Mouse (Mus musculus): ENCODE data around the gene Atat1. TPM values are rescaled to one million over a fixed set of nuclear protein-coding genes. Genes with fewer than 3 reads are reported as not detected.

Gene Atat1
- polyA plus RNA-seq, 1 experiment: 22.7 TPM

- Histone ChIP-seq H3K4me1 (ENCODE audit: control insufficient read depth, insufficient read depth, low read length) (peaks cover 6% of the 10 kb centered on the region), H3K4me3 (ENCODE audit: insufficient read depth, low read length) (peak within 1 kb of the TSS; percentile 90), H3K27ac (ENCODE audit: insufficient read depth, low read depth, low read length) (peak within 1 kb of the TSS; percentile 62)
- TF ChIP-seq POLR2A (IDR thresholded peaks at IDR 0.05; ENCODE audit: borderline replicate concordance, low read depth, low read length) (no peak), CTCF (IDR thresholded peaks at IDR 0.05; ENCODE audit: low read depth, low read length) (0 out of 2 replicates have a peak, but pooled peaks have one; percentile 24)
These were observed 30.4 kb downstream of the Atat1 start, which contains the start of gene Dhx16 for GRCm38 (mm10) chr17:35879245-35880057. Gene Dhx16 (plus strand): TSS chr17:35879819.

GRCm38 (mm10) chr17:35874721-35875120, 35.2 kb downstream of the Atat1 start:
- peaks cover 14% of the 10 kb centered on the region for H3K4me1 ChIP-seq (ENCODE audit: control insufficient read depth, insufficient read depth, low read length)
- TF ChIP-seq POLR2A (IDR thresholded peaks at IDR 0.05; ENCODE audit: borderline replicate concordance, low read depth, low read length): no peak
- no peak for TF ChIP-seq CTCF (IDR thresholded peaks at IDR 0.05; ENCODE audit: low read depth, low read length)
- no peak overlapping the region for H3K4me3 ChIP-seq (ENCODE audit: insufficient read depth, low read length)
- H3K27ac ChIP-seq (ENCODE audit: insufficient read depth, low read depth, low read length): no peak overlapping the region

DNA sequence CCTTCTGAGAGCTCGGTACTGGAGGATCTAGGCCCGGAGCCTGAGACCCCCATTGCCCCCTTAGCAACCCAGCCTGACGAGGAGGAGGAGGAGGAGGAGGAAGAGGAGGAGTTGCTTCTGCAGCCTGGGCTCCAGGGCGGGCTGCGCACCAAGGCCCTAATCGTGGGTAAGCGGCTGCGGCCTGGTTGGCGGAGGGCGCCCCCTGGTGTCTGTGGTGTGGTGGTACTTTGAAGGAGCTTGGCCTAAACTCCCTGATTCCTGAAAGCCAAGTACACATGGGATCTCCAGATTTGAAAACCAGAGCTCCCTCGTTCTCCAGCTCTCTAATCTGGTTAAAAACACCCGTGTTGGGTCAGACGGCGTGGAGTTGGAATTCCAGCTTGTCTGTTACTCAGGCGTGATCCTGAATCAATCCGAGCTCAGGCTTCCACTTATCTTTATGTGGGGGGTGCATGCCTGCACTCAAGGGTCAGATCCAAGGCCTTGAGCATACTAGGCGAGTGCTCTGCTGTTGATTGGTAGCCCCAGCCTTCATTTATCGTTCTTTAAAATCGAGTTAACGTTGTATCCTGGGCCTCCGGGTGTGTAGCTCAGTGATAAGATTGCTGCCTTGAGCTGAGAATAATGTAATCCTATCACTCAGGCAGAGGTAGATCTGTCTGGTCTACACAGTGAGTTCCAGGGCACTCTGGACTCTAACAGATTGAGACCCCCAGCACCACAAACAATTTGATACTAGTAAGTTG, 35.9 kb downstream of the Atat1 start:
- H3K4me3 ChIP-seq (ENCODE audit: insufficient read depth, low read length): peak overlapping the region; percentile 21
- peak overlapping the region; percentile 2; the same call in 1 of the 2 replicates for H3K27ac ChIP-seq (ENCODE audit: insufficient read depth, low read depth, low read length)
- peaks cover 14% of the 10 kb centered on the region for H3K4me1 ChIP-seq (ENCODE audit: control insufficient read depth, insufficient read depth, low read length)
- TF ChIP-seq CTCF (IDR thresholded peaks at IDR 0.05; ENCODE audit: low read depth, low read length): peak; percentile 77; the same call in 1 of the 2 replicates
- no peak for TF ChIP-seq POLR2A (IDR thresholded peaks at IDR 0.05; ENCODE audit: borderline replicate concordance, low read depth, low read length)

- TF ChIP-seq CTCF (IDR thresholded peaks at IDR 0.05; ENCODE audit: low read depth, low read length): 0 out of 2 replicates have a peak, but pooled peaks have one; percentile 30
- TF ChIP-seq POLR2A (IDR thresholded peaks at IDR 0.05; ENCODE audit: borderline replicate concordance, low read depth, low read length): no peak
- Histone ChIP-seq H3K4me3 (ENCODE audit: insufficient read depth, low read length) (peak overlapping the region; percentile 98), H3K27ac (ENCODE audit: insufficient read depth, low read depth, low read length) (peak overlapping the region; percentile 99), H3K4me1 (ENCODE audit: control insufficient read depth, insufficient read depth, low read length) (peaks cover 14% of the 10 kb centered on the region)
These were observed 38.8 kb downstream of the Atat1 start for GRCm38 (mm10) chr17:35870884-35871696.

DNA sequence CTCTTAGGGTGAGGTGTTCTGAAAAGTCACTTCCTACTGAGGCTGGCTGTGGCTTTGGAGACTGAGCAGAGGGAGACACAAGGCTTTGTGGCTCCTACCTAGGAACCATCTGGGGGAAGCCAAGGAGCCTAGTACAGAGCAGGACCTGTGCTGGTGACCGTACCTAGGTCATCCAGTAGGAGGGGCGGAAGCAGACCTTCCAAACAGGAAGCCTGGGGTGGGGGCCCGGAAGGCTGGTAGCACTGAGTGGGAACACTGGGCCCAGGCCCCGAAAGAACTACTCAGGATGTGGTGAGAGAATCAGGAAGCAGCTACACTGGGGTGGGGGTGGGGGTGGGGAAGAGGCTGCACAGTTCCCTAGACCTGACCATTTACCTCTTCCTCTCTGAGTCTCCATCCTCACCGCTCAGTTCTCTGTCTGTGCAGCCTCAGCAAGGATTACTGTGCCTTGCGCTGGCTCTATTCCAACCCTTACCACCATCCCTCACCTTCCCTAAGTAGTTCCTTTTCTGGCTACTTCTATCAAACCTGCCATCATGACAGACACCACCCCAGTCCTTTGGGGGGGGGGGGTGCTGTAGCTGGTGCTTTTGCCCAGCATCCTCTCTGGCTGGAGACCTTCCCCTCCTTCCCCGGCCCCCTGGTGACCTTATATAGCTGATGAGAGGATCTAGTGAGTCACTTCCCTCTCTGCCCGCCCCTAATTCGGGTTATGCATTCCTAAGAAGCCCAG, 39.6 kb downstream of the Atat1 start:
- H3K4me3 ChIP-seq (ENCODE audit: insufficient read depth, low read length): peak overlapping the region; percentile 98
- peak overlapping the region; percentile 99 for H3K27ac ChIP-seq (ENCODE audit: insufficient read depth, low read depth, low read length)
- peaks cover 14% of the 10 kb centered on the region for H3K4me1 ChIP-seq (ENCODE audit: control insufficient read depth, insufficient read depth, low read length)
- TF ChIP-seq POLR2A (IDR thresholded peaks at IDR 0.05; ENCODE audit: borderline replicate concordance, low read depth, low read length) (no peak), CTCF (IDR thresholded peaks at IDR 0.05; ENCODE audit: low read depth, low read length) (0 out of 2 replicates have a peak, but pooled peaks have one; percentile 7)

DNA sequence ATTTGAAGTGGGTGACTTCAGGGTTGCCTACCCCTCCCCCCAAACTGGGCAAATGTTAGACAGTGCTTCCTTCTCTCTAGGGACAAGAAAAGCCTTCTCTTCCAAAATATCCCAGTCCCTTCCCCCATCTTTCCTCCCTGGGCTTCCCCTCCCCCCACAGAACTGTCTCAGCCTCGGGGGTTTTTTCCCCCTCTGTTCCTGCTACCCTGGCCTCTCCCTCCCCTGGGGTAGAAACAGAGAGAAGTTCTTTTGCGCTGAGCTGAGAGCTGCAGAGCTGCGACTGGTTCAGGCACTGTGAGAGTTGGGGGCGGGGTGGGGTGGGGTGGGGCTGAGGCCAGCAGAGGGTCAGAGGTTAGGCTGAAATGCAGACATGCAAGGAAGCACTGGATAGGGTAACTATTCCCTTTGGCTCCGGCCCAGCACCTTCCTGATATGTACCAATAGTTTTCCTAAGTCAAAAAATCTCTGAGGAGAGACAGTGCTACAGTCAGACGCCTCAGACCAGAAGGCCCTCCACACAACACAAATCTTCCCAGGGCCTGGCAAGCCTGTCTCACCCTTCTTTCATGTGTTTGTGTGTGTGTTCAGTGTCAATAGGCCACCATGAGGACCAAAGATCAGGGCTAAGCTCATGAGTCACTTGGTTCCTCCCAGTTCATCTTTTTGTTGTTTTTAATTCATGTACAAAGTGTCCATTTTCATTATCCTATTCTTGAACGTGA, 40.4 kb downstream of the Atat1 start:
- TF ChIP-seq CTCF (IDR thresholded peaks at IDR 0.05; ENCODE audit: low read depth, low read length): no peak
- TF ChIP-seq POLR2A (IDR thresholded peaks at IDR 0.05; ENCODE audit: borderline replicate concordance, low read depth, low read length): no peak
- Histone ChIP-seq H3K4me3 (ENCODE audit: insufficient read depth, low read length) (peak overlapping the region; percentile 98), H3K4me1 (ENCODE audit: control insufficient read depth, insufficient read depth, low read length) (peaks cover 21% of the 10 kb centered on the region), H3K27ac (ENCODE audit: insufficient read depth, low read depth, low read length) (peak overlapping the region; percentile 99)

DNA sequence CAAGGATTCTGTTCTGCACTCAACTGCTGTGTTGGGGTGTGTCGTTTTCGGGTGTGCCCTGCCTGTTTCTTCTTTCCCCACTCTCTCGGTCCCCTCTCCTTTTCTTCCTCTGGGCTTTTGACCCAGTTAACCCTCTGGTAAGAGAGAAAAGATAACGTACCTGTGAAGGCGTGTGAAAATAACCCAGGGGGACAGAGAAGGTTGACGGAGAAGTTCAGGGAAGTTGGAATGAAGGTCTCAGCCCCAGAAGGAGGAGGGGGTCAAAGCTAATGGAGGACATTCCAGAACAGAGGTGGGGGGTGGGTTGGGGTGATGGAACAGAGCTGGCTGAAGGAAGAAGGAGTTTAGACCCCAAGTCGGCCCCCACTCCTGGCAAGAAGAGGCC, 40.9 kb downstream of the Atat1 start:
- Histone ChIP-seq H3K4me3 (ENCODE audit: insufficient read depth, low read length) (peak overlapping the region; percentile 98), H3K4me1 (ENCODE audit: control insufficient read depth, insufficient read depth, low read length) (peaks cover 23% of the 10 kb centered on the region), H3K27ac (ENCODE audit: insufficient read depth, low read depth, low read length) (peak overlapping the region; percentile 99)
- no peak for TF ChIP-seq CTCF (IDR thresholded peaks at IDR 0.05; ENCODE audit: low read depth, low read length)
- TF ChIP-seq POLR2A (IDR thresholded peaks at IDR 0.05; ENCODE audit: borderline replicate concordance, low read depth, low read length): no peak

GRCm38 (mm10) chr17:35868165-35868820, 41.6 kb downstream of the Atat1 start:
- Histone ChIP-seq H3K4me3 (ENCODE audit: insufficient read depth, low read length) (peak overlapping the region; percentile 98), H3K27ac (ENCODE audit: insufficient read depth, low read depth, low read length) (peak overlapping the region; percentile 99), H3K4me1 (ENCODE audit: control insufficient read depth, insufficient read depth, low read length) (peaks cover 21% of the 10 kb centered on the region)
- TF ChIP-seq CTCF (IDR thresholded peaks at IDR 0.05; ENCODE audit: low read depth, low read length): no peak
